Mouse (Mus musculus): ENCODE results near the gene Zfhx2. TPM values are rescaled to one million over a fixed set of nuclear protein-coding genes. Genes with fewer than 3 reads are reported as not detected.
A peak's percentile ranks its signal among the peaks of the same experiment; 100 is the strongest.

Gene Zfhx2
- polyA plus RNA-seq, 1 experiment from 2014 or later, result 1.2 TPM

DNA sequence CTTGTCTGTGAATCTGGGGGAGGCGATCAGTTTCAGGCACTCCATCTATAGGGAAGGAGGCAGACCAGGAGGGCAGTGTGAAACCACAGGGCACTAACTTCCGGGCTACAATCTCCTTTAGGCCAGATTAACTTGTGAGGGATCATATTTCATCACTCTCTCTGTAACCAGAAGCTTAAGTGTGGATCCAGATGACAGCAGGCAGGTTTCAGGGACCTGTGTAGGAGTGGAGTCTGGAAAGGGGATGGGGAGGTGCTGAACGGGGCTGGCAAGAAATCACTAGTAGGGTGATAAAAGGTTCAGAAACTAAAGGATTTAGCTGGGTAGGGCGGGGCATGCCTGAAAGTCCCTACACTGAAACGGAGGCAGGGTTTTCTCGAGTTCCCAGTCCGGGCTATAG is 13.3 kb upstream of the Zfhx2 start:
- no peak overlapping the region for H3K27ac ChIP-seq
- DNase-seq (no peak), ATAC-seq (ENCODE audit: low read depth) (no peak)

DNA sequence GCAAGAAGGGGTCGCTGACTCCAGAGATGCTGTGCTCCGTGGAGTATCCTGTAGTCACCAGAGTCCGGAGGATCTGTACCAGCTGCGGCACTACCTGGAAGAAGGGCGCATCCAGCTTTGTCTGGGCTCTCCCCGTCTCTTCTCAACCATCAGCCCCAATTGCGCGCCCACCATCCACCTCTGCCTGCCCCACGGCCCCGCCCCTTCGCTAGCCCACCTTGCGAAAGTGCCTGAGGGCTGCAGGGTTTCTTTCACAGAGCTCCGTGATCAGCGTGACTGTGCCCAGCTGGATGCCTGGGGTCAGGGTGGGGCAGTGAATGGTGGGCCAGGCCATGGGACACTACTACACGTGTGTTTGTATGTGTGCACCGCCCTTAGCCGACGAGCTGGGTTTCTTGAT is 12.2 kb upstream of the Zfhx2 start:
- Histone ChIP-seq H3K9me3 (replicated peaks) (no peaks in the 10 kb centered on the region), H3K4me1 (replicated peaks) (peaks cover 36% of the 10 kb centered on the region), H3K9ac (no peak overlapping the region), H3K4me2 (no peak overlapping the region), H3K27ac (no peak overlapping the region), H3K27me3 (peaks cover 22% of the 10 kb centered on the region), H3K4me3 (replicated peaks) (no peak overlapping the region), H3K36me3 (peaks cover 43% of the 10 kb centered on the region)
- 89% methylated on average over 18 of the region's 18 CpGs for WGBS (ENCODE audit: insufficient replicate concordance)
- ATAC-seq (ENCODE audit: low read depth) (no peak), DNase-seq (no peak)

More for the DNA sequence above, 13.3 kb upstream of the Zfhx2 start:
- Histone ChIP-seq H3K4me2 (peak overlapping the region; percentile 93), H3K4me1 (replicated peaks) (peaks cover 38% of the 10 kb centered on the region), H3K9ac (peak overlapping the region; percentile 76), H3K36me3 (peaks cover 35% of the 10 kb centered on the region), H3K9me3 (replicated peaks) (no peaks in the 10 kb centered on the region), H3K4me3 (replicated peaks) (peak overlapping the region; percentile 70), H3K27me3 (peaks cover 32% of the 10 kb centered on the region)
- WGBS (ENCODE audit: insufficient replicate concordance), result 9% methylated on average over 7 of the region's 7 CpGs

DNA sequence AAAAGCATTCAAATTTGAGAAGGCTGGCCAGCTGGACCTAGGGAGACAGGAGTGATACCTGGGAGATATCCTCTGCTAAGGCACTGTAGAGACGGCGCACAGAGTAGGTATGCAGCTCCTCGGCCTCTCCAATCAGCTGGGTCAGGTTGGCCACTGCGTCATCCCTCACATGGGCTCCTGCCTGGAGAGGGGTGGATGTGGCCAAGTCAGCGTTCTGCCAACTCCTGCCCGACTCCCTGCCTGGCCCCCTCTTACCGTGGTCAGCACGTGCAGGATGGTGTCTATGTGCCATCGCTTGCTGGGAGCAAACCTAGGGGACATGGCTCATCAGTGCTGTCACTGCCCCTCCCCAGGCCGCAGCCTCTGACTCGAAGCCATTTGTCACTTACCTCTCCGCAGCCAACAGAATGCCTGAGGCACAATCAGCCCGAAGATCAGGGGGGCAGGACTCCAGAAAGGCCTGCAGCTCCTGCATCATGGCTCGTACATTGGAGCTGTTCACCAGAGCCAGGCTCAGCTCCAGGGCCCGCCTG is 10.2 kb upstream of the Zfhx2 start:
- no peak for ATAC-seq (ENCODE audit: low read depth)
- WGBS (ENCODE audit: insufficient replicate concordance), result 85% methylated on average over 15 of the region's 15 CpGs

DNA sequence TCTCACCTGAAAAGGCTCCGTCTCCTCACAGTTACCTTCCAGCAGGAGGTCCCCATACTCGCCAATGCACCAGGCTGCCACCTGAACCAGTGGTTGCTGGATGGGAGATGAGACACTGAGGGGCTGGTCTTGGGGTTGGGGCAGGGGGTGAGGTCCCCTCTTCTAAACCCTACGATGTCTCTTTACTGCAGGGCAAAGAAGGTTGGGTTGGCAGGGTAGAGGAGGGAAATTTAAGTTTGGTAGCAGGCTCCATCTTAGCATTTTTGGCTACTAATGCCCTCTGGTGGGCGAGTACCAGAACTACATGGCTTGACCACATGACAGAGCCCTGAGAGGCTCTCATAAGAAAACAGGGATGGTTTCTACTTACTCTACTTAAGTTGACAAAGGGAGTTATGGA is 9.5 kb upstream of the Zfhx2 start:
- Histone ChIP-seq H3K9me3 (replicated peaks) (no peaks in the 10 kb centered on the region), H3K27me3 (no peaks in the 10 kb centered on the region)

More for the DNA sequence above, 10.2 kb upstream of the Zfhx2 start:
- Histone ChIP-seq H3K36me3 (peaks cover 62% of the 10 kb centered on the region), H3K27me3 (0 out of 2 replicates have a peak, but pooled peaks cover 4% of the 10 kb centered on the region), H3K4me3 (replicated peaks) (no peak overlapping the region), H3K9ac (no peak overlapping the region), H3K4me2 (no peak overlapping the region), H3K27ac (no peak overlapping the region), H3K9me3 (replicated peaks) (no peaks in the 10 kb centered on the region), H3K4me1 (replicated peaks) (peaks cover 29% of the 10 kb centered on the region)
- DNase-seq, result no peak

DNA sequence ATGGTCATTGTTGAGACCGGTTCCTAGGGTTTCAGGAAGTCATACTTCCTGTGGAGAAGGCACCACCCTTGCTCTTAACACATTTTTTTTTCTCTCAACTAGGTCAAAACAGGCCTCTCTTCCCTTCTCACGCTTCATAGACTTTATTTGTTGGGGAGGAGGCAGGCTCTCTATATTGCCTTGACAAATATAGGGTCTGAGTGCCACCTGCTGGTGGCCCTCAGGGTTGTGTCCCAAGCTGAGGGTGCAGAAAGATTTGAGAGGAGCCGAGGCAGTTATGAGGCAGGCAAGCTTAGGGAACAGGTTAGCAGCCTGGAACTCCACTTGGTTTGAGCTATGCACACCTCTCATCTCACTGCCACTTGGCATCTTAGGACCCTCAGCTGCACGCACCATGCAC is 5.9 kb upstream of the Zfhx2 start:
- H3K4me2 ChIP-seq, result no peak overlapping the region
- no peak overlapping the region for H3K4me3 ChIP-seq (replicated peaks)
- 49% methylated on average over 4 of the region's 4 CpGs for WGBS (ENCODE audit: insufficient replicate concordance)
- peaks cover 53% of the 10 kb centered on the region for H3K36me3 ChIP-seq
- no peak for ATAC-seq (ENCODE audit: low read depth)
- no peak for DNase-seq
- H3K9ac ChIP-seq, result no peak overlapping the region
- no peaks in the 10 kb centered on the region for H3K9me3 ChIP-seq (replicated peaks)
- no peaks in the 10 kb centered on the region for H3K27me3 ChIP-seq
- no peak overlapping the region for H3K27ac ChIP-seq
- H3K4me1 ChIP-seq (replicated peaks), result peaks cover 41% of the 10 kb centered on the region

More for the DNA sequence above, 9.5 kb upstream of the Zfhx2 start:
- peaks cover 30% of the 10 kb centered on the region for H3K4me1 ChIP-seq (replicated peaks)
- DNase-seq, result no peak
- WGBS (ENCODE audit: insufficient replicate concordance), result 53% methylated on average over 4 of the region's 4 CpGs
- H3K4me2 ChIP-seq, result no peak overlapping the region
- H3K4me3 ChIP-seq (replicated peaks), result no peak overlapping the region
- ATAC-seq (ENCODE audit: low read depth), result no peak
- H3K9ac ChIP-seq, result no peak overlapping the region
- H3K27ac ChIP-seq, result no peak overlapping the region
- peaks cover 65% of the 10 kb centered on the region for H3K36me3 ChIP-seq

DNA sequence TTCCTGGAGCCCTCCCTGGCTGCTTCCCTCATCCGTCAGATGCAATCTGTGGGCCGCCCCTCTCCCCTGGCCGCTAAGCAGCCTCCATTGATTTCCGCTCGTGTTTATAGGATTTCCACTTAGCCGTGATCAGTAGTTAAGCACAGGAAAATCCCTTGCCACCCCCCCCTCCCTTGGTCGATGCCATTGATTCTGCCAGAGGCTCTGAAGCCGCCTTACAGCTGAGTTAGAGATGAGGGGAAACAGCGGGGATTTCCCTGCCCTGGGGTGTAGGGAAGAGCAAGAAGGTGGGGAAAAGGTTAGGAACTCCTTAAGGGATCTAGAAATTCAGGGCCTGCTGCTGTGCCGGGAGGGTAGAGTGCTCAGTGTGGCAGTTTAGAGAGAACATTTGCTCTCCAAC is 5.5 kb upstream of the Zfhx2 start:
- no peak for ATAC-seq (ENCODE audit: low read depth)
- no peak overlapping the region for H3K9ac ChIP-seq
- DNase-seq, result no peak
- 60% methylated on average over 10 of the region's 10 CpGs for WGBS (ENCODE audit: insufficient replicate concordance)
- no peak overlapping the region for H3K4me3 ChIP-seq (replicated peaks)
- no peak overlapping the region for H3K4me2 ChIP-seq
- H3K36me3 ChIP-seq, result peaks cover 48% of the 10 kb centered on the region
- H3K27ac ChIP-seq, result no peak overlapping the region; the same call in 1 of the 2 replicates
- no peaks in the 10 kb centered on the region for H3K9me3 ChIP-seq (replicated peaks)
- H3K27me3 ChIP-seq, result no peaks in the 10 kb centered on the region
- H3K4me1 ChIP-seq (replicated peaks), result peaks cover 42% of the 10 kb centered on the region

DNA sequence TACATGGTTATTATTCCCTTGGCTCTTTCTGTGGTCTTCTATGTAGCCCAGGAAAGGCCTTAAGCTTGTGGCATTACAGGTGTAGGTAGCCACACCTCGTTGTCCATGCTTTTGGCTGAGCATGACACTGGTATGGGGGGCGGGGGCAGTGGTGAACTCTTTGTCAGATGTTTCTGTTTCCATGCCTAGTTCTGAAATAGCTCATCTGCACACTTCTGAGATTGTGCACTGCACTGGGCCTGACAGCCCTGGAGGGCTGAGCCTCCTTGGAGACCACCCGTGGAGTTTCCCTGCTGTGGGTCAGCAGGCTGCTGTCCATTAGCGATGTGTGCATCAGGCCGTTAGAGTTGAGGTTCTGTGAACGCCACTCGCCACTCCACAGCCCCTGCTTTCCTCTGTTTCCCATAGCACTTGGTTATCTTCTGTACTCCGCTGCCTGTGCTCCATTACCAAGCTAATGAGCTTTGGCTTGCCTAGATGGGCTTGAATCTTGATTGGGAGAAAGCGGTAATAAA is 4.5 kb upstream of the Zfhx2 start:
- H3K27me3 ChIP-seq, result no peaks in the 10 kb centered on the region
- H3K9ac ChIP-seq, result no peak overlapping the region
- ATAC-seq (ENCODE audit: low read depth) (no peak), DNase-seq (no peak)
- H3K4me3 ChIP-seq (replicated peaks), result no peak overlapping the region
- H3K4me2 ChIP-seq, result no peak overlapping the region; the same call in 1 of the 2 replicates
- H3K27ac ChIP-seq, result peak overlapping the region; percentile 34; the same call in 1 of the 2 replicates
- WGBS (ENCODE audit: insufficient replicate concordance), result 70% methylated on average over 9 of the region's 9 CpGs
- no peaks in the 10 kb centered on the region for H3K9me3 ChIP-seq (replicated peaks)
- H3K4me1 ChIP-seq (replicated peaks), result peaks cover 46% of the 10 kb centered on the region
- peaks cover 42% of the 10 kb centered on the region for H3K36me3 ChIP-seq

DNA sequence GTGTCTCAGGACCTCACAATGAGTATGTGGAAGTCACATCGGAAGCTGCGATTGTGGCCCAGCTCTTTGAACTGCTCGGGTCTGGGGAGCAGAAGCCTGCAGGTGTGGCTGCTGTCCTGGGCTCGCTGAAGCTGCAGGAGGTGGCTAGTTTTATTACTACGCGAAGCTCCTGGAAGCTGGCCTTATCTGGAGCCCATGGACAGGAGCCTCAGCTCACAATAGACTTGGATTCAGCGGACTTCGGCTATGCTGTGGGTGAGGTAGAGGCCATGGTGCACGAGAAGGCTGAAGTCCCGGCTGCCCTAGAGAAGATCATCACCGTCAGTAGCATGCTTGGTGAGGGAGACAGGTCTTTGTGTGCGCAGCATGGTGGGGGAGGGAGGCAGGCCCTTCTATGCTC is 3.5 kb upstream of the Zfhx2 start:
- no peaks in the 10 kb centered on the region for H3K27me3 ChIP-seq
- no peak for DNase-seq
- peak overlapping the region; percentile 67 for H3K27ac ChIP-seq
- peaks cover 55% of the 10 kb centered on the region for H3K4me1 ChIP-seq (replicated peaks)
- H3K9ac ChIP-seq, result peak overlapping the region; percentile 75
- peak overlapping the region; percentile 78 for H3K4me3 ChIP-seq (replicated peaks)
- peaks cover 33% of the 10 kb centered on the region for H3K36me3 ChIP-seq
- H3K9me3 ChIP-seq (replicated peaks), result no peaks in the 10 kb centered on the region
- 56% methylated on average over 12 of the region's 12 CpGs for WGBS (ENCODE audit: insufficient replicate concordance)
- no peak for ATAC-seq (ENCODE audit: low read depth)
- peak overlapping the region; percentile 77 for H3K4me2 ChIP-seq

DNA sequence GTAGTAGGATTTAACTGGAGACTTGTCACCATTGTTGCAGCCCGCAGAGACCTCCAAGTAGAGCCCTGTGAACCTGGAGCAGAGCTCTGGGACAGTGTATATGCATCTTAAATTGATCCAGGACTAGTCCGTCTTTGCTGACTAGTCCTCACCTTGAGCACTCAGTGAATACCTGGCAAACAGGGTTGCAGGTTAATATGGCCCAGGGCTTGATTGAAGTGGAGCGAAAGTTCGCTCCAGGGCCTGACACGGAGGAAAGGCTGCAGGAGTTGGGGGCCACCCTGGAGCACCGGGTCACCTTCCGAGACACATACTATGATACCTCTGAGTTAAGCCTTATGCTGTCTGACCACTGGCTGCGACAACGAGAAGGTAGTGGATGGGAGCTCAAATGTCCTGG is 3.1 kb upstream of the Zfhx2 start:
- Histone ChIP-seq H3K4me2 (peak overlapping the region; percentile 77), H3K36me3 (peaks cover 29% of the 10 kb centered on the region; the same call in 1 of the 2 replicates), H3K9me3 (replicated peaks) (no peaks in the 10 kb centered on the region), H3K27me3 (no peaks in the 10 kb centered on the region), H3K9ac (peak overlapping the region; percentile 75), H3K4me1 (replicated peaks) (peaks cover 55% of the 10 kb centered on the region), H3K4me3 (replicated peaks) (peak overlapping the region; percentile 78), H3K27ac (peak overlapping the region; percentile 67)
- WGBS (ENCODE audit: insufficient replicate concordance), result 56% methylated on average over 9 of the region's 9 CpGs
- DNase-seq (no peak), ATAC-seq (ENCODE audit: low read depth) (no peak; the same call in 1 of the 2 replicates)

DNA sequence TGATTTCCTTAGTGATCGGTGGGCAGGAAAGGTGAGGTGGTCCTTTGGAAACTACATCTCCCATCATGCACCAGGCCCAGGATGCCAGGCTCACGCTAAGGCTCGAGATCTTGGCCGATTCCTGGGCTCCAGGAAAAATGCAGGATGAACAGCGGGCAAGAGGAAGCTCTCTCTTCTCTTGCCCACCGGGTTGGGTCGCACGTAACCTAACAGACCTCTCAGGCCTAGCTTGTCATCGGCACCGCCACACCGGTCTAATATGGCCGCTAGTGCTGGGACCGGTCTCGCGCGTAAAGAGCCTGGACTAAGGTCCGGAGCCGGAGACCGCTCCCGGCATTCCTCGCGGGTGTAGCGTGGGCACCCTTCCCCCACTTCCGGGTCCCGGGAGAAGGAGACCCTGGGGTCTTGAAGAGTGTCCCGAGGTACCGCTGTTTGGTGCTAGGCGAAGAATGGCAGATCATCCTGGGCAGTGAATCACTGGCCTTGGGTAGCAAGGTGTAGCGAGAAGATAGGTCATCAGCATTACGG is 2.6 kb upstream of the Zfhx2 start, which contains the start of gene Thtpa:
Gene Thtpa, plus strand, starts transcription at position 81 of the 528 bp plus-strand sequence.
- H3K4me1 ChIP-seq (replicated peaks), result peaks cover 55% of the 10 kb centered on the region
- peak within 1 kb of the TSS; percentile 77 for H3K4me2 ChIP-seq
- H3K27ac ChIP-seq, result peak within 1 kb of the TSS; percentile 67
- peak within 1 kb of the TSS; percentile 78 for H3K4me3 ChIP-seq (replicated peaks)
- peak within 1 kb of the TSS; percentile 75 for H3K9ac ChIP-seq
- peak; percentile 60 for ATAC-seq (ENCODE audit: low read depth)
- no peaks in the 10 kb centered on the region for H3K9me3 ChIP-seq (replicated peaks)
- DNase-seq, result peak; percentile 70
- 0 out of 2 replicates have a peak, but pooled peaks cover under 1% of the 10 kb centered on the region for H3K27me3 ChIP-seq
- H3K36me3 ChIP-seq, result peaks cover 25% of the 10 kb centered on the region; the same call in 1 of the 2 replicates
- WGBS (ENCODE audit: insufficient replicate concordance), result under 1% methylated on average over 30 of the region's 30 CpGs

DNA sequence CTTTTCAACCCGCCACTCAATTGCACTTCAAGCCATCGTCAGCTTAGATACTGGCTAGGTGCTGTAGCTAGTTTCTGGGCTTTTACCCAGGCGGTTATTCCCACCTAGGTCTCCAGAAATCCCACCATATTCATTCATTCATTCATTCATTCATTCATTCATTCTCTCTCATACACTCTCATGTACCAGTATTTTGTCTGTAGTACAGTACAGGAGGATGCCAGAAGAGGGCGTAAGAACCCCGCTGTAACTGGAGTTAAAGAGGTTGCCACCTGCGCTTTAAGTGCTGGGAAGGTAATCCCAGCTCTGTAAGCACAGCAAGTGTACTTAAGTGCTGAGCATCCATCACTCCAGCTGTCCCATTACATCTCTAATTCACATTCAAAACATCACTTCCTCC is 1.8 kb upstream of the Zfhx2 start:
- Histone ChIP-seq H3K9me3 (replicated peaks) (no peaks in the 10 kb centered on the region), H3K9ac (peak overlapping the region; percentile 75; the same call in 1 of the 2 replicates), H3K4me3 (replicated peaks) (peak overlapping the region; percentile 78), H3K4me1 (replicated peaks) (peaks cover 55% of the 10 kb centered on the region), H3K36me3 (peaks cover 18% of the 10 kb centered on the region; the same call in 1 of the 2 replicates), H3K27me3 (0 out of 2 replicates have a peak, but pooled peaks cover 4% of the 10 kb centered on the region), H3K4me2 (peak overlapping the region; percentile 77), H3K27ac (no peak overlapping the region; the same call in 1 of the 2 replicates)
- DNase-seq (no peak), ATAC-seq (ENCODE audit: low read depth) (no peak)
- WGBS (ENCODE audit: insufficient replicate concordance), result 43% methylated on average over 6 of the region's 6 CpGs

Measured in liver, embryonic 13.5 days (tissue).